Mouse (Mus musculus): Measurements from ENCODE around the gene Mia.

GRCm38 (mm10) chr7:27228865-27229264 lies 47.9 kb upstream of the Mia start:
- TF ChIP-seq CHD2 (IDR thresholded peaks at IDR 0.05; ENCODE audit: low read depth, low read length) (no peak), HCFC1 (IDR thresholded peaks at IDR 0.05; ENCODE audit: borderline replicate concordance, insufficient read depth, low read length) (no peak), ZNF384 (IDR thresholded peaks at IDR 0.05; ENCODE audit: low read depth, low read length) (no peak)

All from ES-E14 (cell line).